ENCODE assay signal across 7 mouse cellular contexts in the genomic region with DNA sequence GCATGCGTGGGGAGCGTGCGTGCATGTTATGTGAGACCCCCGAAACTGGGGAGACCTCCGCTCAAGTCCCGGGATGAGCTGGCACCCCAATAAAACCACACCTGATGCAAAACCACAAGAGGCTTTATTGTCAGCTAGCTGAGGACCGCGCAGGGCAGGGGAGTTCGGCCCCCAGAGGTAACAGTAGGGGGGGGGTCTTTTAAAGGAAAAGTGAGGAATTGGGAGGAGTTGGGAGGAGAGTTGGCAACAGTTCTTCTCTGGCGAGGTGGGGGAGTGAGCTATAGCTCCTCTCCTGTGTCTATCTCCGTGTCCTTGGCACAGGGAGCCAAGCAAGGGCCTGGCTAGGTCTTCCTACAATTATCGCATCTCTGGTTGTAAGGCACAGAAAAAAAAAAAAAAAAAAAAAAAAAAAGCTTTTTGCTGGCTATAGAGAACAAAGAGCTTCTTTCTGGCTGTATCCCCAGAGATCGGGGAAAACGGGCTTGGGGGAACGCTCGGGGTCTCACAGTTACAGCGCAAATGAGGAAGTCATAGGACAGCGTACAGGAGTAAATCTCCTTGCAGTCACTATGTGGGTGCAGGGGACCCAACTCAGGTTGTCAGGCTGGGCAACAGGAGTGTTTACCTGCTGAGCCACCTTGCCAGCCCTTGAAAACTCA. TPM values are rescaled to one million over a fixed set of nuclear protein-coding genes. Genes with fewer than 3 reads are reported as not detected.
DNase-seq lines count a peak whose midpoint lies in the region; ATAC-seq and TF ChIP-seq lines count a peak whose summit lies in the region.

No protein-coding gene starts in this region.

- H3K4me3 ChIP-seq in heart, embryonic 11.5 days (ENCODE audit: low read depth, low read length) = peak overlapping the region; percentile 80
- peak overlapping the region; percentile 76 for H3K4me3 ChIP-seq in kidney, postnatal 0 days (replicated peaks; ENCODE audit: low read depth, low read length)
- peak overlapping the region; percentile 73 for H3K4me3 ChIP-seq in midbrain, embryonic 13.5 days (replicated peaks)

- peak overlapping the region; percentile 93 for H3K4me2 ChIP-seq in heart, embryonic 11.5 days
- peak overlapping the region; percentile 88 for H3K4me2 ChIP-seq in kidney, postnatal 0 days (ENCODE audit: low read length)
- peak overlapping the region; percentile 72 for H3K4me2 ChIP-seq in midbrain, embryonic 13.5 days (replicated peaks)

- no peak; the same call in 1 of the 2 replicates for ATAC-seq in heart, embryonic 11.5 days (replicated peaks; ENCODE audit: insufficient number of reproducible peaks, low FRiP score, low TSS enrichment)
- peak; percentile 6; the same call in 1 of the 2 replicates for ATAC-seq in kidney, postnatal 0 days (replicated peaks; ENCODE audit: low FRiP score, low read depth)
- ATAC-seq in midbrain, embryonic 13.5 days = peak; percentile 65

- no peak overlapping the region for H3K27ac ChIP-seq in heart, embryonic 11.5 days (ENCODE audit: low read depth, low read length)
- no peak overlapping the region; the same call in 1 of the 2 replicates for H3K27ac ChIP-seq in kidney, postnatal 0 days
- peak overlapping the region; percentile 94 for H3K27ac ChIP-seq in midbrain, embryonic 13.5 days

- H3K4me1 ChIP-seq in heart, embryonic 11.5 days (ENCODE audit: control insufficient read depth, insufficient read depth, low read length) = peaks cover 6% of the 10 kb centered on the region; the same call in 1 of the 2 replicates
- H3K4me1 ChIP-seq in kidney, postnatal 0 days (replicated peaks; ENCODE audit: insufficient read depth, low read length) = 0 out of 2 replicates have a peak, but pooled peaks cover 3% of the 10 kb centered on the region
- peaks cover 27% of the 10 kb centered on the region for H3K4me1 ChIP-seq in midbrain, embryonic 13.5 days (replicated peaks)

- H3K36me3 ChIP-seq in heart, embryonic 11.5 days (ENCODE audit: control insufficient read depth, insufficient read depth, low read length) = peaks cover 16% of the 10 kb centered on the region
- peaks cover 24% of the 10 kb centered on the region for H3K36me3 ChIP-seq in kidney, postnatal 0 days (ENCODE audit: insufficient read depth, low read length)
- H3K36me3 ChIP-seq in midbrain, embryonic 13.5 days = peaks cover 54% of the 10 kb centered on the region

- H3K27me3 ChIP-seq in heart, embryonic 11.5 days (ENCODE audit: control insufficient read depth, insufficient read depth, low read length) = no peaks in the 10 kb centered on the region
- no peaks in the 10 kb centered on the region for H3K27me3 ChIP-seq in kidney, postnatal 0 days (ENCODE audit: insufficient read depth, low read length)
- no peaks in the 10 kb centered on the region for H3K27me3 ChIP-seq in midbrain, embryonic 13.5 days

- WGBS in heart, embryonic 11.5 days (ENCODE audit: insufficient replicate concordance) = under 1% methylated on average over 18 of the region's 18 CpGs
- 2% methylated on average over 18 of the region's 18 CpGs for WGBS in kidney, postnatal 0 days
- WGBS in midbrain, embryonic 13.5 days = under 1% methylated on average over 18 of the region's 18 CpGs

- H3K9ac ChIP-seq in heart, embryonic 11.5 days (ENCODE audit: low read depth, low read length) = peak overlapping the region; percentile 63
- H3K9ac ChIP-seq in kidney, postnatal 0 days (ENCODE audit: low read depth, low read length) = peak overlapping the region; percentile 54; the same call in 1 of the 2 replicates
- peak overlapping the region; percentile 88 for H3K9ac ChIP-seq in midbrain, embryonic 13.5 days (replicated peaks)

- no peaks in the 10 kb centered on the region for H3K9me3 ChIP-seq in heart, embryonic 11.5 days (replicated peaks; ENCODE audit: control insufficient read depth, low read length)
- no peaks in the 10 kb centered on the region for H3K9me3 ChIP-seq in kidney, postnatal 0 days (replicated peaks; ENCODE audit: low read length)
- H3K9me3 ChIP-seq in midbrain, embryonic 13.5 days = no peaks in the 10 kb centered on the region

- TF ChIP-seq CTCF in kidney, postnatal 0 days (IDR thresholded peaks at IDR 0.05; ENCODE audit: low read depth) = no peak

- DNase-seq in thymus, postnatal 0 days (ENCODE audit: low spot score) = peak; percentile 2
- DNase-seq in thymus, postnatal 25 days = no peak
- peak; percentile 68 to 69 for DNase-seq in cerebellum, postnatal 14 days
- peak; percentile 47 for DNase-seq in kidney, postnatal 0 days (ENCODE audit: low spot score)
- no peak for DNase-seq in urinary bladder, postnatal 10 days (ENCODE audit: low spot score)

RNA-seq across cellular contexts. Expression of a gene that starts 1.1 kb away (rescaled TPM):
- polyA plus RNA-seq in thymus, postnatal 0 days (2015; fragmentation: Nextera tagmentation; extraction: Ambion mirVana) = 26.2 and 26.8 TPM in 2 replicates
- 16.4 and 18.1 TPM in 2 replicates for polyA plus RNA-seq in heart, embryonic 11.5 days (2014; fragmentation: Nextera tagmentation; extraction: Ambion mirVana)
- 22.9 and 24.6 TPM in 2 replicates for polyA plus RNA-seq in kidney, postnatal 0 days (2015; fragmentation: Nextera tagmentation; extraction: Ambion mirVana)
- polyA plus RNA-seq in midbrain, embryonic 13.5 days (2015; fragmentation: Nextera tagmentation; extraction: Ambion mirVana) = 41.2 and 49.4 TPM in 2 replicates

RNA-seq across cellular contexts. Expression of a gene that starts 16.5 kb away (rescaled TPM):
- polyA plus RNA-seq in thymus, postnatal 0 days (2015; fragmentation: Nextera tagmentation; extraction: Ambion mirVana) = 4.6 and 5.5 TPM in 2 replicates
- polyA plus RNA-seq in heart, embryonic 11.5 days (2014; fragmentation: Nextera tagmentation; extraction: Ambion mirVana) = 4.6 and 6.1 TPM in 2 replicates
- polyA plus RNA-seq in kidney, postnatal 0 days (2015; fragmentation: Nextera tagmentation; extraction: Ambion mirVana) = 9.8 and 10.0 TPM in 2 replicates
- polyA plus RNA-seq in midbrain, embryonic 13.5 days (2015; fragmentation: Nextera tagmentation; extraction: Ambion mirVana) = 19.4 and 22.0 TPM in 2 replicates

RNA-seq across cellular contexts. Expression of a gene that starts 29.7 kb away (rescaled TPM):
- 3.9 and 5.0 TPM in 2 replicates for polyA plus RNA-seq in thymus, postnatal 0 days (2015; fragmentation: Nextera tagmentation; extraction: Ambion mirVana)
- 5.8 and 7.3 TPM in 2 replicates for polyA plus RNA-seq in heart, embryonic 11.5 days (2014; fragmentation: Nextera tagmentation; extraction: Ambion mirVana)
- 7.5 and 8.9 TPM in 2 replicates for polyA plus RNA-seq in kidney, postnatal 0 days (2015; fragmentation: Nextera tagmentation; extraction: Ambion mirVana)
- 7.7 and 7.8 TPM in 2 replicates for polyA plus RNA-seq in midbrain, embryonic 13.5 days (2015; fragmentation: Nextera tagmentation; extraction: Ambion mirVana)

RNA-seq across cellular contexts. Expression of a gene that starts 33.8 kb away (rescaled TPM):
- not detected in 2 replicates for polyA plus RNA-seq in thymus, postnatal 0 days (2015; fragmentation: Nextera tagmentation; extraction: Ambion mirVana)
- not detected in 2 replicates for polyA plus RNA-seq in heart, embryonic 11.5 days (2014; fragmentation: Nextera tagmentation; extraction: Ambion mirVana)
- 0.27 and 0.45 TPM in 2 replicates for polyA plus RNA-seq in kidney, postnatal 0 days (2015; fragmentation: Nextera tagmentation; extraction: Ambion mirVana)
- polyA plus RNA-seq in midbrain, embryonic 13.5 days (2015; fragmentation: Nextera tagmentation; extraction: Ambion mirVana) = 0.40 TPM in 1 of 2 replicates, not detected in the other

RNA-seq across cellular contexts. Expression of a gene that starts 45.4 kb away (rescaled TPM):
- 0.85 and 0.89 TPM in 2 replicates for polyA plus RNA-seq in thymus, postnatal 0 days (2015; fragmentation: Nextera tagmentation; extraction: Ambion mirVana)
- 1.5 and 2.1 TPM in 2 replicates for polyA plus RNA-seq in heart, embryonic 11.5 days (2014; fragmentation: Nextera tagmentation; extraction: Ambion mirVana)
- 3.2 and 3.3 TPM in 2 replicates for polyA plus RNA-seq in kidney, postnatal 0 days (2015; fragmentation: Nextera tagmentation; extraction: Ambion mirVana)
- 4.6 and 5.1 TPM in 2 replicates for polyA plus RNA-seq in midbrain, embryonic 13.5 days (2015; fragmentation: Nextera tagmentation; extraction: Ambion mirVana)

Comparison
In these comparisons a context has a peak if more than half of its experiments do, and no peak if none do; other contexts are left out.
1. DNase-seq: peak in thymus, postnatal 0 days (single experiment), cerebellum, postnatal 14 days (2 of 2) and kidney, postnatal 0 days (single experiment); none in thymus, postnatal 25 days (single experiment) and urinary bladder, postnatal 10 days (single experiment).
2. Peak in every context shown above with its lines, with median percentiles within 50 percentile points of each other: H3K4me2 ChIP-seq, H3K4me3 ChIP-seq and H3K9ac ChIP-seq.